Mouse (Mus musculus) lung, postnatal 0 days (tissue): ENCODE results near the gene Ttc30a1. TPM values are rescaled to one million over a fixed set of nuclear protein-coding genes. Genes with fewer than 3 reads are reported as not detected.

ENCODE experiments used
- ATAC-seq: fragments of 200-750 bp; cut with Nextera tagmentation; 2 replicates; pipeline ENCODE4 v1.8.0; 2017; ENCODE audit warnings: moderate library complexity
- DNase-seq: peaks from one replicate; pipeline ENCODE4 v3.0.0-alpha.2; 2016; ENCODE audit warnings: low spot score
- H3K27ac ChIP-seq: fragments of 300-500 bp; sonication (generic); 2 replicates; pipeline ENCODE4 v1.5.1; 2014; ENCODE audit warnings: antibody characterized with exemption, mild to moderate bottlenecking, low read length, mixed read lengths
- H3K27me3 ChIP-seq: fragments of 300-500 bp; sonication (generic); replicated peaks from 2 replicates; pipeline ENCODE4 v1.6.1; 2014; ENCODE audit warnings: low read length, mixed read lengths; ENCODE audit not compliant: insufficient read depth
- H3K36me3 ChIP-seq: fragments of 300-500 bp; sonication (generic); 2 replicates; pipeline ENCODE4 v1.6.1; 2014; ENCODE audit warnings: low read length, mixed read lengths; ENCODE audit not compliant: insufficient read depth
- H3K4me1 ChIP-seq: fragments of 300-500 bp; sonication (generic); 2 replicates; pipeline ENCODE4 v1.6.1; 2014; ENCODE audit warnings: antibody characterized with exemption, low read depth, low read length, mixed read lengths; ENCODE audit not compliant: insufficient read depth
- H3K4me2 ChIP-seq: fragments of 300-500 bp; sonication (generic); replicated peaks from 2 replicates; pipeline ENCODE4 v1.6.1; 2014; ENCODE audit warnings: low read depth, mild to moderate bottlenecking, low read length, moderate library complexity, mixed read lengths
- H3K4me3 ChIP-seq: fragments of 300-500 bp; sonication (generic); 2 replicates; pipeline ENCODE4 v1.5.1; 2014; ENCODE audit warnings: low read depth, low read length
- H3K9ac ChIP-seq: fragments of 300-500 bp; sonication (generic); replicated peaks from 2 replicates; pipeline ENCODE4 v1.6.1; 2014; ENCODE audit warnings: low read depth, mild to moderate bottlenecking
- H3K9me3 ChIP-seq: fragments of 300-500 bp; sonication (generic); 2 replicates; pipeline ENCODE4 v1.6.1; 2016; ENCODE audit warnings: low read length, mixed read lengths
- CTCF ChIP-seq: IDR thresholded peaks from 2 replicates; pipeline ENCODE4 v1.5.1; 2016; ENCODE audit warnings: antibody characterized with exemption, mild to moderate bottlenecking
- EP300 ChIP-seq: IDR thresholded peaks from 2 replicates; pipeline ENCODE4 v1.6.1; 2016; ENCODE audit warnings: antibody characterized with exemption, mild to moderate bottlenecking, control low read depth
- WGBS: fragments of 180-500 bp; shearing (Covaris S2); extraction: QIAGEN DNeasy Blood & Tissue Kit; methylation state at CpG from one replicate; pipeline ENCODE4 v1.1.7; 2014; 5-methylcytosine and 5-hydroxymethylcytosine counted together
- polyA plus RNA-seq: library from polyadenylated mRNA; unstranded; fragments of >200 nt; fragmentation: Nextera tagmentation; extraction: Ambion mirVana; gene quantifications from 2 replicates; pipeline ENCODE4 v1.2.1, GENCODE M21; 2015

Ttc30a1 gene
- polyA plus RNA-seq, 1 experiment from 2014 or later, result 2.8 TPM

- no peak for TF ChIP-seq CTCF
- no peak for TF ChIP-seq EP300
- ATAC-seq (no peak), DNase-seq (no peak)
- WGBS, result 81% methylated on average over 2 of the region's 2 CpGs
- no peaks in the 10 kb centered on the region for H3K9me3 ChIP-seq
- H3K9ac ChIP-seq, result no peak overlapping the region
- no peak overlapping the region for H3K4me3 ChIP-seq
- peaks cover 17% of the 10 kb centered on the region; the same call in 1 of the 2 replicates for H3K36me3 ChIP-seq
- no peak overlapping the region for H3K4me2 ChIP-seq
- H3K27me3 ChIP-seq, result no peaks in the 10 kb centered on the region
- H3K27ac ChIP-seq, result no peak overlapping the region
- no peaks in the 10 kb centered on the region for H3K4me1 ChIP-seq
These were observed 52.6 kb downstream of the Ttc30a1 start for GRCm38 (mm10) chr2:75929141-75929540.

Other genes with a start within 250 kb of the Ttc30a1 start
- gene Agps, start 149.8 kb downstream of the Ttc30a1 start, polyA plus RNA-seq, result 14.2 and 16.4 TPM in 2 replicates
- gene Ttc30b, start 43.4 kb downstream of the Ttc30a1 start, polyA plus RNA-seq, result 17.9 and 18.6 TPM in 2 replicates
- 0.25 and 0.65 TPM in 2 replicates for gene Ttc30a2, start 3.8 kb downstream of the Ttc30a1 start, polyA plus RNA-seq